Mouse (Mus musculus) brown adipose tissue, adult 24 weeks (tissue): ENCODE measurements at regions not wholly inside any gene's neighbourhood (a gene's known extent, or its start where the extent isn't known, plus 50 kb on each side); places are given as distances from the start of the nearest gene placed in this dataset.
"Not testable (repeated sequence)": the region's sequence is repeated elsewhere in the genome, so short reads cannot be mapped to it uniquely, and the experiment has no call there.

ENCODE experiments used
- H3K27ac ChIP-seq: fragments of 200-500 bp; replicated peaks from 2 replicates; pipeline ENCODE4 v1.5.1; 2012; ENCODE audit warnings: low read depth, mild to moderate bottlenecking, low read length
- H3K4me1 ChIP-seq: fragments of 200-500 bp; 2 replicates; pipeline ENCODE4 v1.6.1; 2012; ENCODE audit warnings: low read length, mixed read lengths; ENCODE audit not compliant: control insufficient read depth, insufficient read depth, insufficient read length
- H3K4me3 ChIP-seq: fragments of 200-500 bp; 2 replicates; pipeline ENCODE4 v1.5.1; 2012; ENCODE audit warnings: low read depth, mild to moderate bottlenecking, low read length, moderate library complexity; ENCODE audit not compliant: insufficient read depth

DNA sequence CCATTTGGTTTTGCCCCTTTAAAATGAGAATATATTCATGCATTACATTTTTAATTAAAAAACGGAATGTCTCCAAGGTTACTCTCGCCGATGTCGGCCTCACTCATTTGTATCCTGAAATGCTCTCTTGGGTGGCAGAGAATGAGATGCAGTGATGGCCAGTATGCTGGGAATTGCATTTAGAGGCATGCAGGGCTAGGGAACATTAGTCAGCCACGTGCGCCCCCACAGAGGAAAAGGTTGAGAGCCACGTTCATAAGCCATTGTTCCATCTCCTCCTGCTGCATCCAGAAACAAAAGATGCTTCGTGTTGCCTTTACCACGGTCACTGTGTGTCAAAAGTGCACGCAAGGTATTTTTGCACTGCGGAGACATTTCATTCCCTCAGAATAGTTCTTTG lies 172.9 kb upstream of the Pmfbp1 start:
- Histone ChIP-seq H3K4me1 (no peaks in the 10 kb centered on the region), H3K4me3 (no peak overlapping the region), H3K27ac (no peak overlapping the region)

DNA sequence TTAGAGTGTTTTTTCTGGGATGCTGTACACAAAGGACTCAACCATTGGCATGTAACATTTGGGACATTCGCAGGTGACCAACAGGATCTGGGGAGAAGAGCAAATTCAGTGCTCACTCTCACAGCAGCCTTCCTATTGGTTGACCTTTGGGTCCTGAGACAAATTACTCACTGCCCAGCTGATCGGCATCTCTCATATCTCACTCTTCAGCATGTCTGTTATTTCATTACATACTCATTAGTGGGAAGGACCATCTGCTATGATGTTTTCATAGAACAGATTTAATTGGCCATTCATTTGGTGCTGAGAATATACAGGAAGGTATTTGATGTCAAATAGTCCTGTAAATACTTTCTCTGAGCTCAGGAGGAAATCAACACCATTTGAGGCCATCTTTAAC lies 170.5 kb upstream of the Pmfbp1 start:
- no peaks in the 10 kb centered on the region for H3K4me1 ChIP-seq
- no peak overlapping the region for H3K27ac ChIP-seq
- no peak overlapping the region for H3K4me3 ChIP-seq

DNA sequence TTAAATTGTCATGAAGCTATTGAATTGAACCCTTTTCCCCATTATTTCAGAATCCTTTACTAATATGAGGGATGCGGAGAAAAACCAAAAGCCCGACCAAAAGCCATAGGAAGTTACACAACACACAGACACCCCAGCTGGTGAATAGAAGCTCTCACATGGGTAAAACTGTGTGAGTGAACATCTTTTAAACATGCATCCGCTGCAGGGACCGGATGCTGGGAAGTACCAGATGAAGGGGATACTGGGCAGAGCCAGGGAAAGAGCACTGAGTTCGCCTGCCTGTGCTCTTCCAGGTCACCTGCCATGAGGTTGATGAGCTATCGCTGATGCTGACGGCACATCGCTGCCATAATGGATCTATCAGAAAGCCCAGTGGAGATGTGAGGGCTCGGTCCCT lies 169.6 kb upstream of the Pmfbp1 start:
- Histone ChIP-seq H3K4me1 (no peaks in the 10 kb centered on the region), H3K27ac (no peak overlapping the region), H3K4me3 (no peak overlapping the region)

DNA sequence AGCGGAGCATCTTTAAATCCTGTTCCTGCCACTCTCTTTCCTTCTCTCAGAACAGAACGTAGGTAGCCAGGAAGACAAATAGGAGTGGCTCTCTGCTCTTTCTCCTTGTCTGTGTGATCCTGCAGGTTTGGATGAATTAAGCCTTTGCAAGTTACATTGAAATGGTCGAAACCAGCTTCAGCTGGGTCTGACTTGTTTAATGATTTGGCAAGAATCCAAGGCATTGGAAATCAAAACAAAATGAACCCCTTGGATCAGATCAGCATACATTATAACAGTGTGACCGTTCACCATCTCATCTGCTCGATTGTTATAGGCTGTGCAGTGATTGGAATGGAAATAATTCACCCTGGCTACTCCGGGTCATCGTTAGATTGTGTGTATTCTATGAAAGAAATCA lies 157.6 kb upstream of the Pmfbp1 start:
- Histone ChIP-seq H3K4me1 (no peaks in the 10 kb centered on the region), H3K27ac (no peak overlapping the region), H3K4me3 (no peak overlapping the region)

DNA sequence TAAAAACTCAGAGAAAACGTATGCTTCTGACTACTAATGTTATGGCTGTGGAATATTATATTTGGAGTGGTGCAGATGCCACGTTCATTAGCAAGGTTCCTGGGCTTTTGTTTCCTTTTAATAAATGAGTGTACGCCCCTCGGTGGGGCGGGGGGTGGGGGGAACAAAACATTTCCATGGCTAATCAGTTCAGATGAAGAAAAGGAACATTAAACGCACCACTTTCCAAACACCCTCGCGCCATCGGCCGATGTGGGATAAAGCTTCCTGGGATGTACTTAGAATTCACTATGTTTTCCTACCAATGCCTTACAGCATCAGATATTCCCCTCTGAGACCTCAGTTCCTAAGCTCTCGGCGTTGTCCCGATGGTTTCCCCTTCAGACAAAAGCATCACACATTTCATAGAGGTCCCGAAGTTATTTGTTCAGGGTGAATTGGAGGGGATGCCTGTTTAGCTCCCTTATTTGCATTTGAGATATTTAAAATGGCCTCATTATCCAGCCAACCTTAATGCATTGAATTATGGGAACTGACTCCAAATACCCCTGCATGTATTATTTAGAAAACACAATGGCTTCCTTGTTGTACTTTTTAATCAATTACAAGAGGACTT lies 155.5 kb upstream of the Pmfbp1 start:
- no peak overlapping the region for H3K4me3 ChIP-seq
- H3K27ac ChIP-seq, result no peak overlapping the region
- H3K4me1 ChIP-seq, result no peaks in the 10 kb centered on the region

DNA sequence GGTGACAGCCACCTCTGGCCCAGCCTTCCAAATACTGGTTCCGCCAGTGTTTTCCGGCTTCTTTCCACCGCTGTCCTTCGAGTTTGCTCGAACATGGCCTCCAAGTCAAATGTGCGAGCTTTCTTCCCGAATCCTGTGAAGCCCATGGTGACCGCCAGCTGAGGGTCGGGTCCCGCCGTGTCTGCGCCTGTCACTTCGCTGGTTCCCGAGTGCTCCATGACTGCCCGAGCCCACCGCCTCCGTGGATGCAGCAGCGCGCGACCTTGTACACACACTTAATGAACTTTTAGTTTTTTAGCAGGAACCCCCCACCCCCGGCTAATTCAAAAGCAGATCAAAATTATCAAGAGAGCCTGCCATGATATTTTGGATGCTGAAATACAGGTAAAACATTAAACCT lies 153.2 kb upstream of the Pmfbp1 start:
- not testable (repeated sequence) for H3K4me1 ChIP-seq, H3K4me3 ChIP-seq, H3K27ac ChIP-seq

DNA sequence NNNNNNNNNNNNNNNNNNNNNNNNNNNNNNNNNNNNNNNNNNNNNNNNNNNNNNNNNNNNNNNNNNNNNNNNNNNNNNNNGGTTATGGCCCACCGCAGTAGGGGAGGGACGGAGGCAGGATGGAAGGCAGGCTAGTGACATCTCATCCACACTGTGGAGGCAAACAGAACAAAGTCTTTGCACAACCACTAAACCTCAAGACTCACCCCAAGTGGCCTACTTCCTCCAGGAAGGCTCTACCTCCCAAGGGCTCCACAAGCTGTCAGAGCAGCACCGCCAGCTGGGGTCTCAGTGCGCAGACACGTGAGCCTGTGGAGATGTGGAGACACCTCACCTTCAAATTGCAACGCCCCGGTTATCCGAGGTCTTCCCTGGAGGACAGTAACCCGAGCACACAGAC lies 138.7 kb upstream of the Pmfbp1 start:
- Histone ChIP-seq H3K4me3 (no peak overlapping the region), H3K4me1 (no peaks in the 10 kb centered on the region), H3K27ac (no peak overlapping the region)

DNA sequence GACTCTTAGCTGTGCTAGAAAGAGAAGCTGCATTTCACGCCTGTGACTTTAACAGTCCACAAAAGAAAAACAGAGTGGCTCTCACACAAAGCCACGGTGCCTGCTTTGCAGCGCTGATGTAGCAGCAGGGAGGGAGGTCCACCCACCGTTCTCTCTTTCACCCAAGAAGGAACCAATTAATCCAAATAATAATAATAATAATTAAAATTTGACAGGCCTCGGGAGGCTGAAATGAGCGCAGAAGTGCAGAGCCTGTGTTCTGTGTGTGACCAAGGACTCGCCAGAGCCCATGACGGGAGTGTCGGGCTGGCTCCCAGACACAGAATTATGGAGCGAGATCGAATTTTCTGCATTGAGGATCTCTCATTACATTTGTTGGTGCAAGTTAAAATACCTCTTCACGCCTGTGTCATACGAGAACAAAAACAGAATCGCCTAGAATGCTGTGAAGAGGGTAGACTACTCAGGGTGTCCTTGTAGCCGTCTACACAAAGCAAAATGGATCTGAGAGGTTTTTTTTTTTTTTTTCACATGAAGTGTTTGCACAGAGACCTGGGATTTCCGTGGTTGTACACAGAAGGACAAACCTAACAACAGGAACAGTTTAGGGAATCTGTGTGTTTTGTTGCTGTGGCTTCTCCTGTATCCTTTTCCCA lies 134.3 kb upstream of the Pmfbp1 start:
- H3K4me3 ChIP-seq, result no peak overlapping the region

DNA sequence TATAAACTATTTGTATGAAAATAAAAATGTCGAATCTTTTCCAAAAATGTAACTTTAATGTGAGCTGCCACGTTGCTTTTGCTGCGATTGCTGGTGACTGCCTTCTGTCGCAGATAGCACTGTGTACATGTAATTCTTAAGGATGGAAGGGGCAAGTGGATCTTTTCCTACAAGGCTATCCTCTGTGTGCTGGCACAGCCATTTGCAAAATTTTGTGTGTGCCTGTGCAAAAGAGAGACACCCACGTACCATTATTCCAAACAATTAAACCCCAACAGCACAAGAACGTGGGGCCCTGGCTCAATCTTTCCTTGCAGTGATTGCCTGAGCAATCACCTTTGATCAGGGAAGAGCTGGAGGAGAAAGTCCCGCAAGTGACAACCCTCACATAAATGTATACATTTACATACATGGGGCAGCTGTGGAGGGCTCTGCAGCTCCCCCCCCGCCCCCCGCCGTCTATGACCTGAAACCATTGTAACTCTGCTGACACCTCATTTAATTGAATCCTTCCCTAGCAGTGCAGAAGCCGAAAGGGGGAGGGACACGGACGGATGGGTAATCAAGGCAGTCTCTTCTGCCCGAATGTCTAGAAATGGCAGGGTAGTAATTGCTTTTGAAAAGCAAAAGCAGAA lies 133.6 kb upstream of the Pmfbp1 start:
- H3K27ac ChIP-seq, result no peak overlapping the region

More for the DNA sequence above, 134.3 kb upstream of the Pmfbp1 start:
- Histone ChIP-seq H3K4me1 (no peaks in the 10 kb centered on the region), H3K27ac (no peak overlapping the region)

DNA sequence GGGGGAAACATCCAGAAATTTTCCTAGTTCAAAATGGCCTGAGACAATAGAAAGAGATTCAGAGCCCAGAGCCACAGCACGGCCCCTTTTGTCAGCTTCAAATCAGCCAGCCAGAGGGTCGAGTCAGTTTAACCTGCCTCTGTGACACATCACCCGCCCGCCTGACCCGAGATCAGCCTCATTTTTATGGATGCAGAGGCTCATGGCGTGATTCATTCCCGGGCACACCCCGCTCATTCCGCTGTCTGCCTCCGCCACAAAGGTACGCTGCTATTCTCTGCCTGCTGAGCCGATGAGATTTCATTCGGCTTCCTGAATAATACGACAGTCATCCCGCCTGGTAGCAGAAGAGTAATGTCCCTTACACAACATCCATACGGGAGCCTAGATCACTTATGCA lies 132.9 kb upstream of the Pmfbp1 start:
- Histone ChIP-seq H3K4me3 (no peak overlapping the region), H3K4me1 (no peaks in the 10 kb centered on the region), H3K27ac (no peak overlapping the region)

More for the DNA sequence above, 133.6 kb upstream of the Pmfbp1 start:
- Histone ChIP-seq H3K4me3 (no peak overlapping the region), H3K4me1 (no peaks in the 10 kb centered on the region)

DNA sequence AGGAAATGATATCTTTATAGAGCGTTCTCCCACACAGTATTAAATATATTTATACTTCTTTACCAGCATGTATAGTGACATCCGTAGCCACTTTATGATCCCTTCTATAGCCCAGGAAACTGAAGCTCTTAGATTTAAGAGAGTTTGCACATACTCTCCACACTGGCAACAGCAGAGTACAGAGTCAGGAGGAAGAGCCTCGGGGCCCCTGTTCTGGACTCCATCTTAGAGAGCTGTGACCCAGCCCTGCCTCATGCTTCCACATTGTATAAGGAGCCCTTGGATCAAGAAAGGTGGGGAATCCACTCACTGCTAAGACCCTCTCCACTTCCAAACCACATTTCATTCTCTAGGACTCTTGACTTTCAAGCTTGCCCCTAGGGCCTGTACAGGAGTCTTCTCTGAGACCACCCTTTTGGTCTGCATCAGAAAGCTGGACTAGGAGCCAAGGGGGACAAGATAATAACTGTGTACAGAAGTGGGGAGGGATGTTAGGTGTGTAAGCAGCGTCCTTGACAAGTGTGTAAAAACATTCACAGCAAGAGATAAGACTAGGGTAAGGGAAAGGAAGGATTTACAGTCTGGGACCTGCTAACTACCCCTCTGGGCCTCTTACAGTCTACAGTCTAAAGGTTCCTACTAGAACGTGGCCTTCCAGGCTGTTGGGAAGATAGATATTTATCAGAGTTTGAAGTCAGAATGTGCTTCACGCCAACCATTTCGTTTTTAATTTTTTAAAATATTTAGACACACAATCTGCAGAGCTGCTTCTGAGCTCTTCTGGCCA lies 132.1 kb upstream of the Pmfbp1 start:
- Histone ChIP-seq H3K4me1 (no peaks in the 10 kb centered on the region), H3K27ac (no peak overlapping the region), H3K4me3 (no peak overlapping the region)

DNA sequence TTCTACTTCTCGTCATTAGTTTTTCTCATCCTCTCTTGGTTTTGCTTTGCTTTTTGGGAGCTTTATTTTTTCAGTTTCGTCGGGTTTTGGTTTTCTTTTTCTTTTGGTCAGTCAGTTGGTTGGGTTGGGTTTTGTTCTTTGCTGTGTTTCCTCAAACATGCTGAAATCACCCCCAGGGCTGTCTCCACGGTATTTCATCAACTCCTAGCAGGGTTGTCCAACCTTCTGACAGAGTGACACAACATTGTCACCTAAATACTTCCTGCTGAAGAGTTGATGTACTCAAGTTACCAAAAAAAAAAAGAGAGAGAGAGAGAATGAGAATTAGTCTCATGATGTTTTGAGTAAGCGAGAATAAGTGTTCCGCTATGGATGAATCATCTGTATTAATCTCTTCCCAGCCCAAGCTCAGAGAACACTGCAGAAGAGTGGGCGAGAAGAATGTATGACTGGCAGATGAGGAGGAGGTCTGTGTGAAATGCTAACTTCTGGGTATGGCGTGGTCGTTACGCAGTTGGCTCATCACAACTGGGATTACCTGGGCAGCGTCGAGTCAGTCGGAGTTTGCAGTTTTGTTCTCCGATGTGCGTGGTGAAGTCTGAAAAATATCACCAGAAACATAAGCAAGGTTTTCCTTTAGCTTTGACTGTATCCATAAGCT lies 130.5 kb upstream of the Pmfbp1 start:
- Histone ChIP-seq H3K4me3 (no peak overlapping the region), H3K4me1 (no peaks in the 10 kb centered on the region), H3K27ac (no peak overlapping the region)

DNA sequence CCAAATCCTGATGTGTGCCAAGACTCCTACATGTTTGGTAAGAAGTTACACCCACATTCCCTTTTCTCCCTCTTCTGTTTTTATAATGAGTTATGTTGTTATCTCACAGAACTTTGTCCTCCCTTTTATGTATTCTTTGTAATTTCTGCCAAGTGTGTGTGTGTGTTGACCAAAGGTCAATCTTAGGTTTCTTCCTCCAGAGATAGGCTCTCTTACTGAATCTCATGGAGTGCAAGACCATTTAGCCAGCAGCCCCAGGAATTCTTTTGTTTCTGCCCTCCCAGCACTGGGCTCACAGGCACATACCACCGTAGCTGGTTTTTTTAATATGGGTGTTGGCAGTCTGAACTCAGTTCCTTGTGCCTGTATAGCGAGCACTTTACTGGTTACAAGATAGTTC lies 119.8 kb upstream of the Pmfbp1 start:
- no peak overlapping the region for H3K4me3 ChIP-seq
- H3K4me1 ChIP-seq, result no peaks in the 10 kb centered on the region
- no peak overlapping the region for H3K27ac ChIP-seq

DNA sequence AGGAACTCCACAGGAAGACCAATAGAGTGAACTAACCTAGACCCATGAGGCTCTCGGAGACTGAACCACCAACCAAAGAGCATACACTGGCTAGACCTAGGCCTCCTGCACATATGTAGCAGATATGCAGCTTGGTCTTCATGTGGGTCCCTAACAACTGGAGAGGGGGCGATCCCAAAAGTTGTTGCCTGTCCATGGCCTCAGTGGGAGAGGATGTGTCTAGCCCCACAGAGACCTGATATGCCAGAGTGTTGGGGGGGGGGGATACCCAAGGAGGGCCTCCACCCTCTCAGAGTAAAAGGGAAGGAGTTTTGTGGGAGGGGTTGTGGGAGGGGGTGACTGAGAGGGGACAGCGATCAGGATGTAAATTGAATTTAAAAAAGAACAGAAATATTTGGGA lies 108.9 kb upstream of the Pmfbp1 start:
- Histone ChIP-seq H3K4me3 (no peak overlapping the region), H3K27ac (no peak overlapping the region), H3K4me1 (no peaks in the 10 kb centered on the region)
